Mouse (Mus musculus) bone marrow, adult 2 months (tissue): Measurements from ENCODE around the gene Prkn.

Source experiments
- CTCF ChIP-seq: fragments of 200-500 bp; IDR thresholded peaks from 2 replicates; pipeline ENCODE4 v1.5.1; 2011; ENCODE audit warnings: low read length, control low read depth; ENCODE audit not compliant: control insufficient read depth, insufficient read depth
- POLR2A ChIP-seq: fragments of 200-500 bp; IDR thresholded peaks from 2 replicates; pipeline ENCODE4 v1.6.1; 2011; ENCODE audit warnings: low read depth, mild to moderate bottlenecking, control low read depth, low read length, borderline replicate concordance; ENCODE audit not compliant: control insufficient read depth

- no peak for TF ChIP-seq CTCF
- no peak for TF ChIP-seq POLR2A
Measured at GRCm38 (mm10) chr17:11817886-11818285, 977.7 kb downstream of the Prkn start.
